Comparison of ENCODE assay signal across 8 mouse cellular contexts in the genomic region with DNA sequence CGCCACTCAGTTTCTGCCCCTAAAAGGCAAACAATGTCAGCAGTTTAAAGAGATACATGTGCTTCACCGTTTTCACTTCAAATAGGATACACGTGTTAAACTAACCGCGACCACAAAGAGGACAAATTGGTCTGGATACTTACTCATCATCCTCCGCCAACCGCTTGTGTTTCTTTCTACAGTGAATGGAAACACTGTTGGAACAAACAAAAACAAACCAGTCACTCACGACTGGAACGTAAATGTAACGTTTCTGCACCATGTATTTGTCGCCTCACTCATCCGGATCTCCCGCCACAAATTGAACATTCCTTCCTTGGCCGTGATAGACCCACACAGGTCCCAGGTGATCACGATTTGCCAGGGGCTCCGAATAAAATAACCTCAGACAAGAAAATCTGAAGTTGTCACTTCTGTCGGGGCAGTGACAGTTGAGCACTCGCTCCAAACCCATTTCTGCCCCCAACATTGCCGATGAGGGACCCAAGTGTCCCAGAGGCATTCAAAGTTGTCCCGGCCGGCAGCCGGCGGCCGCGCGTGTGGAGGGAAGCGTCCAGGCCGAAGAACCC. TPM values are rescaled to one million over a fixed set of nuclear protein-coding genes. Genes with fewer than 3 reads are reported as not detected.
DNase-seq lines count a peak whose midpoint lies in the region; ATAC-seq and TF ChIP-seq lines count a peak whose summit lies in the region.

No protein-coding gene starts in this region.

- no peak for TF ChIP-seq CTCF in kidney, adult 2 months (conservative IDR thresholded peaks at IDR 0.05; ENCODE audit: insufficient read depth, insufficient read length, low read depth, low read length)
- TF ChIP-seq CTCF in ES-Bruce4 (IDR thresholded peaks at IDR 0.05; ENCODE audit: low read depth, low read length) = no peak
- no peak for TF ChIP-seq CTCF in embryonic fibroblast, embryonic 13.5 days (IDR thresholded peaks at IDR 0.05; ENCODE audit: borderline replicate concordance, insufficient read depth, low read length)
- TF ChIP-seq CTCF in stomach, postnatal 0 days (IDR thresholded peaks at IDR 0.05; ENCODE audit: low read depth) = no peak

- ATAC-seq in liver, embryonic 11.5 days (replicated peaks; ENCODE audit: low FRiP score) = no peak
- no peak for ATAC-seq in stomach, postnatal 0 days (ENCODE audit: low FRiP score, low TSS enrichment)

- WGBS in kidney, adult 2 months = under 1% methylated on average over 28 of the region's 28 CpGs
- WGBS in liver, embryonic 11.5 days = 2% methylated on average over 28 of the region's 28 CpGs
- WGBS in stomach, postnatal 0 days = under 1% methylated on average over 28 of the region's 28 CpGs

- no peaks in the 10 kb centered on the region for H3K27me3 ChIP-seq in kidney, adult 2 months (replicated peaks; ENCODE audit: control insufficient read depth, insufficient read depth, low read length)
- H3K27me3 ChIP-seq in ES-Bruce4 (ENCODE audit: control insufficient read depth, insufficient read depth, low read length, poor library complexity, severe bottlenecking) = no peaks in the 10 kb centered on the region
- H3K27me3 ChIP-seq in liver, embryonic 11.5 days (replicated peaks; ENCODE audit: control insufficient read depth, insufficient read depth, low read length) = no peaks in the 10 kb centered on the region
- no peaks in the 10 kb centered on the region for H3K27me3 ChIP-seq in stomach, postnatal 0 days (ENCODE audit: control insufficient read depth, insufficient read depth, low read length)

- H3K9me3 ChIP-seq in ES-Bruce4 (replicated peaks; ENCODE audit: control insufficient read depth, insufficient read depth, low read length, poor library complexity, severe bottlenecking) = peaks cover 8% of the 10 kb centered on the region
- H3K9me3 ChIP-seq in liver, embryonic 11.5 days (ENCODE audit: control insufficient read depth, low read length) = no peaks in the 10 kb centered on the region
- H3K9me3 ChIP-seq in stomach, postnatal 0 days (ENCODE audit: control insufficient read depth, low read length) = no peaks in the 10 kb centered on the region

- DNase-seq in kidney, adult 2 months = no peak
- DNase-seq in kidney, adult 11 months = no peak
- DNase-seq in liver, embryonic 11.5 days (ENCODE audit: low spot score) = no peak
- DNase-seq in stomach, postnatal 0 days (ENCODE audit: low spot score) = no peak
- DNase-seq in urinary bladder, postnatal 10 days (ENCODE audit: low spot score) = no peak
- no peak for DNase-seq in cerebellum, adult 11 months

- H3K4me2 ChIP-seq in liver, embryonic 11.5 days = peak overlapping the region; percentile 91
- H3K4me2 ChIP-seq in stomach, postnatal 0 days (replicated peaks; ENCODE audit: low read depth) = peak overlapping the region; percentile 85

- H3K36me3 ChIP-seq in kidney, adult 2 months (ENCODE audit: control insufficient read depth, insufficient read depth, low read length) = no peaks in the 10 kb centered on the region; the same call in 1 of the 2 replicates
- H3K36me3 ChIP-seq in ES-Bruce4 (ENCODE audit: control insufficient read depth, insufficient read depth, low read length, poor library complexity, severe bottlenecking) = peaks cover 33% of the 10 kb centered on the region
- H3K36me3 ChIP-seq in liver, embryonic 11.5 days (ENCODE audit: control insufficient read depth, insufficient read depth, low read length) = peaks cover 6% of the 10 kb centered on the region; the same call in 1 of the 2 replicates
- no peaks in the 10 kb centered on the region; the same call in 1 of the 2 replicates for H3K36me3 ChIP-seq in stomach, postnatal 0 days (ENCODE audit: control insufficient read depth, insufficient read depth, low read length)

- H3K27ac ChIP-seq in kidney, adult 2 months (ENCODE audit: insufficient read depth, low read depth, low read length) = peak overlapping the region; percentile 95
- H3K27ac ChIP-seq in ES-Bruce4 (ENCODE audit: insufficient read depth, low read length) = 0 out of 2 replicates have a peak overlapping the region, but pooled peaks have one; percentile 1
- no peak overlapping the region for H3K27ac ChIP-seq in embryonic fibroblast, embryonic 13.5 days (ENCODE audit: insufficient read depth, low read length)
- H3K27ac ChIP-seq in liver, embryonic 11.5 days (ENCODE audit: low read depth, low read length) = peak overlapping the region; percentile 78
- peak overlapping the region; percentile 84 for H3K27ac ChIP-seq in stomach, postnatal 0 days (replicated peaks)

- peaks cover 21% of the 10 kb centered on the region; the same call in 1 of the 2 replicates for H3K4me1 ChIP-seq in kidney, adult 2 months (ENCODE audit: control insufficient read depth, insufficient read depth, low read length)
- no peaks in the 10 kb centered on the region for H3K4me1 ChIP-seq in ES-Bruce4 (ENCODE audit: control insufficient read depth, insufficient read depth, low read length)
- H3K4me1 ChIP-seq in embryonic fibroblast, embryonic 13.5 days (ENCODE audit: control insufficient read depth, insufficient read depth, low read length) = peaks cover 6% of the 10 kb centered on the region; the same call in 1 of the 2 replicates
- peaks cover 21% of the 10 kb centered on the region for H3K4me1 ChIP-seq in liver, embryonic 11.5 days (replicated peaks; ENCODE audit: control insufficient read depth, insufficient read depth, low read length)
- no peaks in the 10 kb centered on the region; the same call in 1 of the 2 replicates for H3K4me1 ChIP-seq in stomach, postnatal 0 days (replicated peaks; ENCODE audit: control insufficient read depth, insufficient read depth)

- peak overlapping the region; percentile 93 for H3K4me3 ChIP-seq in kidney, adult 2 months (ENCODE audit: insufficient read depth, low read depth, low read length)
- peak overlapping the region; percentile 99 for H3K4me3 ChIP-seq in ES-Bruce4 (ENCODE audit: low read depth, low read length)
- H3K4me3 ChIP-seq in embryonic fibroblast, embryonic 13.5 days (ENCODE audit: insufficient read depth, low read length) = peak overlapping the region; percentile 92
- peak overlapping the region; percentile 88 for H3K4me3 ChIP-seq in liver, embryonic 11.5 days (ENCODE audit: low read depth, low read length)
- H3K4me3 ChIP-seq in stomach, postnatal 0 days (ENCODE audit: low read depth, low read length) = peak overlapping the region; percentile 81

- H3K9ac ChIP-seq in ES-Bruce4 (ENCODE audit: low read depth, poor library complexity, severe bottlenecking) = peak overlapping the region; percentile 97
- peak overlapping the region; percentile 87 for H3K9ac ChIP-seq in liver, embryonic 11.5 days (ENCODE audit: low read depth, low read length)
- peak overlapping the region; percentile 96 for H3K9ac ChIP-seq in stomach, postnatal 0 days (ENCODE audit: low read length)

- no peak for TF ChIP-seq POLR2A in kidney, adult 2 months (IDR thresholded peaks at IDR 0.05; ENCODE audit: low read depth, low read length)
- no peak for TF ChIP-seq POLR2A in ES-Bruce4 (IDR thresholded peaks at IDR 0.05; ENCODE audit: insufficient read depth, low read length)
- TF ChIP-seq POLR2A in embryonic fibroblast, embryonic 13.5 days (IDR thresholded peaks at IDR 0.05; ENCODE audit: low read depth, low read length) = no peak

- TF ChIP-seq EP300 in ES-Bruce4 (IDR thresholded peaks at IDR 0.05; ENCODE audit: insufficient read depth, low read depth, low read length) = no peak
- no peak for TF ChIP-seq EP300 in stomach, postnatal 0 days (optimal IDR thresholded peaks at IDR 0.05)

RNA-seq across cellular contexts. Expression of a gene that starts 0.7 kb away (rescaled TPM):
- 7.8 and 9.4 TPM in 2 replicates for polyA plus RNA-seq in kidney, adult 2 months (2012; rRNA removed)
- polyA plus RNA-seq in ES-Bruce4 (2011; ENCODE audit: insufficient read depth, insufficient read length, low read depth, missing spikeins) = 45.4 and 52.0 TPM in 2 replicates
- 6.5 and 10.4 TPM in 2 replicates for polyA plus RNA-seq in embryonic fibroblast, embryonic 13.5 days (2011; ENCODE audit: insufficient read length, low read depth, missing spikeins)
- polyA plus RNA-seq in liver, embryonic 11.5 days (2014; fragmentation: Nextera tagmentation; extraction: Ambion mirVana) = 22.3 and 24.6 TPM in 2 replicates
- 8.7 and 9.2 TPM in 2 replicates for polyA plus RNA-seq in stomach, postnatal 0 days (2015; fragmentation: Nextera tagmentation; extraction: Ambion mirVana)

RNA-seq across cellular contexts. Expression of a gene that starts 20.9 kb away (rescaled TPM):
- polyA plus RNA-seq in kidney, adult 2 months (2012; rRNA removed) = 99.8 and 102 TPM in 2 replicates
- 44.0 and 46.7 TPM in 2 replicates for polyA plus RNA-seq in ES-Bruce4 (2011; ENCODE audit: insufficient read depth, insufficient read length, low read depth, missing spikeins)
- polyA plus RNA-seq in embryonic fibroblast, embryonic 13.5 days (2011; ENCODE audit: insufficient read length, low read depth, missing spikeins) = 108 and 121 TPM in 2 replicates
- polyA plus RNA-seq in liver, embryonic 11.5 days (2014; fragmentation: Nextera tagmentation; extraction: Ambion mirVana) = 149 TPM in 2 replicates
- 221 and 223 TPM in 2 replicates for polyA plus RNA-seq in stomach, postnatal 0 days (2015; fragmentation: Nextera tagmentation; extraction: Ambion mirVana)

RNA-seq across cellular contexts. Expression of a gene that starts 28.2 kb away (rescaled TPM):
- polyA plus RNA-seq in kidney, adult 2 months (2012; rRNA removed) = 0.03 and 0.10 TPM in 2 replicates
- polyA plus RNA-seq in ES-Bruce4 (2011; ENCODE audit: insufficient read depth, insufficient read length, low read depth, missing spikeins) = not detected in 2 replicates
- not detected in 2 replicates for polyA plus RNA-seq in embryonic fibroblast, embryonic 13.5 days (2011; ENCODE audit: insufficient read length, low read depth, missing spikeins)
- 0.73 and 0.82 TPM in 2 replicates for polyA plus RNA-seq in liver, embryonic 11.5 days (2014; fragmentation: Nextera tagmentation; extraction: Ambion mirVana)
- not detected in 2 replicates for polyA plus RNA-seq in stomach, postnatal 0 days (2015; fragmentation: Nextera tagmentation; extraction: Ambion mirVana)
